Mouse (Mus musculus) CH12.LX (cell line): ENCODE measurements around the gene Usp37.

Experiments
- CTCF ChIP-seq, 2 experiments: IDR thresholded peaks in 1 of 2; conservative IDR thresholded peaks in 1 of 2; 2 replicates each; pipeline ENCODE4 v1.5.1; 2011 to 2012; ENCODE audit warnings: low read depth in 2 of 2, low read length in 2 of 2, improper control_type of control experiment in 1 of 2, inconsistent platforms in 1 of 2, mild to moderate bottlenecking in 1 of 2, moderate library complexity in 1 of 2
- E2F4 ChIP-seq: IDR thresholded peaks from 2 replicates; pipeline ENCODE4 v1.6.1; 2011; ENCODE audit warnings: low read depth, low read length, improper control_type of control experiment; ENCODE audit not compliant: insufficient replicate concordance
- EP300 ChIP-seq: IDR thresholded peaks from 2 replicates; pipeline ENCODE4 v1.6.1; 2011; ENCODE audit warnings: low read length, improper control_type of control experiment
- HCFC1 ChIP-seq: IDR thresholded peaks from 2 replicates; pipeline ENCODE4 v1.6.1; 2012; ENCODE audit warnings: low read depth, mild to moderate bottlenecking, inconsistent platforms, low read length, improper control_type of control experiment
- KAT2A ChIP-seq: IDR thresholded peaks from 2 replicates; pipeline ENCODE4 v1.6.1; 2012; ENCODE audit warnings: low read length, improper control_type of control experiment, inconsistent platforms; ENCODE audit not compliant: insufficient replicate concordance
- MXI1 ChIP-seq: IDR thresholded peaks from 2 replicates; pipeline ENCODE4 v1.6.1; 2011; ENCODE audit warnings: mild to moderate bottlenecking, low read depth, low read length, improper control_type of control experiment
- POLR2A ChIP-seq: IDR thresholded peaks from 2 replicates; pipeline ENCODE4 v1.6.1; 2011; ENCODE audit warnings: low read depth, mild to moderate bottlenecking, improper control_type of control experiment, low read length
- TBP ChIP-seq: conservative IDR thresholded peaks from 2 replicates; pipeline ENCODE4 v1.6.1; 2011; ENCODE audit warnings: low read depth, low read length, improper control_type of control experiment
- TCF12 ChIP-seq: IDR thresholded peaks from 2 replicates; pipeline ENCODE4 v1.6.1; 2014; ENCODE audit warnings: low read depth, mild to moderate bottlenecking, inconsistent platforms, low read length, improper control_type of control experiment
- UBTF ChIP-seq: IDR thresholded peaks from 2 replicates; pipeline ENCODE4 v1.6.1; 2012; ENCODE audit warnings: low read depth, mild to moderate bottlenecking, inconsistent platforms, low read length, improper control_type of control experiment, moderate library complexity
- USF1 ChIP-seq: IDR thresholded peaks from 2 replicates; pipeline ENCODE4 v1.6.1; 2014; ENCODE audit warnings: low read depth, mild to moderate bottlenecking, inconsistent platforms, low read length, improper control_type of control experiment
- ZC3H11A ChIP-seq: IDR thresholded peaks from 2 replicates; pipeline ENCODE4 v1.6.1; 2012; ENCODE audit warnings: low read depth, mild to moderate bottlenecking, inconsistent platforms, low read length, improper control_type of control experiment
- ZKSCAN1 ChIP-seq: IDR thresholded peaks from 2 replicates; pipeline ENCODE4 v1.6.1; 2012; ENCODE audit warnings: low read depth, inconsistent platforms, low read length, improper control_type of control experiment, borderline replicate concordance
- ZMIZ1 ChIP-seq: IDR thresholded peaks from 2 replicates; pipeline ENCODE4 v1.6.1; 2012; ENCODE audit warnings: low read depth, mild to moderate bottlenecking, inconsistent platforms, low read length, improper control_type of control experiment

DNA sequence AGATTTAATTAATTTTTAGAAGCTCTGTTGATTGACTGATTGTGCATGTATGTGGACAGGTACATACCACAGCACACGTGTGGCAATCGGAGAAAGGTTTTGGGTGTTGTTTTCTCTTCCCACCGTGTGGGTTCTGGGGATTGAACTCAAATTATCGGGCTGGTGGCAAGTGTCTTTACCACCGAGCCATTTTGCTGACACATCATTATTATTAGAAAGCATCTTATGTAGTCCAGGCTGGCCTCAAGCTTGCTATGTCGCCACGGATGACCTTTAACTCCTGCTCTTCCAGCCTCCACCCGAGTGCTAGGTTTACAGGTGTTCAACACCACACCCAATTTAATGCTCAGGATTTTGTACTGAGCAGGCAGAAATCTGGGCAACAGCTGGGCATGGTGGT, 131.4 kb downstream of the Usp37 start:
- TF ChIP-seq HCFC1 (no peak), ZKSCAN1 (no peak), CTCF (conservative IDR thresholded peaks at IDR 0.05 in 1 of 2, IDR thresholded peaks at IDR 0.05 in 1 of 2; ENCODE audit: low read depth in 2 of 2, low read length in 2 of 2) (no peak), TCF12 (no peak), POLR2A (no peak), EP300 (no peak), ZMIZ1 (no peak), ZC3H11A (no peak), MXI1 (no peak), KAT2A (no peak), USF1 (no peak), UBTF (no peak), E2F4 (no peak), TBP (no peak)
